18 mouse cellular contexts compared by ENCODE assay signal in the genomic region with DNA sequence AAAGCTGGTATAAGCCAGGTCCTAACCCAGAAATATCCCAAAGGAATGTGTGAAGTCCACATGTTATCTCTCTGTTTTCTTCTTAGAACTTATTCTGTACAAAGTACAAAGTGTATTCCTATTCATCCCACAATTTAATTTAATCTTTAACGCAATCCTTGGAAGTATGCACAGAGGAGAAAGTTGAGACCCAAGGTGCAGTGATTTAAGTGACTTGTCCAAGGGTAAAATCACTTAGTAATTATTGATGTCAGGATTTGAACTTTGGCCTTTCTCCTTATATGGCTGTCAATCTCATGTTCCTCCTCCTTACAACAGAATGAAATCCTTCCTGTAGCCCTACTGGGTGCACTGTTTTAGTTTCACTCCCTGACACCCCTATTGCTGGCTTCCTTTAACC.
"Had no signal": no experiment of that assay in that cellular context is flagged by ENCODE, and none has a peak within 500 bp of the region (broad histone marks: within the 10 kb centered on the region; RNA-seq: fewer than 3 reads in every experiment).

No protein-coding gene starts in this region.

- H3K4me1 ChIP-seq: midbrain, embryonic 15.5 days; neural tube, embryonic 12.5 days had no signal

- H3K4me3 ChIP-seq: limb, embryonic 15.5 days; midbrain, embryonic 12.5 days; midbrain, embryonic 15.5 days; neural tube, embryonic 12.5 days; neural tube, embryonic 15.5 days had no signal

- ATAC-seq: inflammation-experienced regulatory T-cells, adult 6 months; liver, postnatal 0 days; lung, postnatal 0 days; midbrain, embryonic 15.5 days had no signal

- H3K27ac ChIP-seq: limb, embryonic 15.5 days; liver, embryonic 14.5 days; macrophage; midbrain, embryonic 12.5 days; midbrain, embryonic 15.5 days; neural tube, embryonic 12.5 days; neural tube, embryonic 15.5 days; stomach, postnatal 0 days had no signal

- H3K36me3 ChIP-seq: limb, embryonic 15.5 days; midbrain, embryonic 12.5 days; midbrain, embryonic 15.5 days; neural tube, embryonic 12.5 days; neural tube, embryonic 15.5 days had no signal

- DNase-seq: kidney, postnatal 10 days; kidney, postnatal 4 days; left cerebral cortex, postnatal 4 days; liver, postnatal 0 days; lung, embryonic 14.5 days; right cerebral cortex, postnatal 25 days; thymus, postnatal 36 days had no signal

- H3K27me3 ChIP-seq: limb, embryonic 15.5 days; midbrain, embryonic 12.5 days; midbrain, embryonic 15.5 days; neural tube, embryonic 12.5 days; neural tube, embryonic 15.5 days had no signal

- H3K4me2 ChIP-seq: liver, embryonic 11.5 days; lung, embryonic 14.5 days; midbrain, embryonic 12.5 days; midbrain, embryonic 15.5 days; neural tube, embryonic 12.5 days; neural tube, embryonic 15.5 days had no signal

- H3K9me3 ChIP-seq: limb, embryonic 15.5 days; midbrain, embryonic 12.5 days; midbrain, embryonic 15.5 days; neural tube, embryonic 12.5 days; neural tube, embryonic 15.5 days had no signal

- H3K9ac ChIP-seq: limb, embryonic 15.5 days; liver, embryonic 14.5 days; liver, postnatal 0 days; lung, embryonic 14.5 days; midbrain, embryonic 12.5 days; midbrain, embryonic 15.5 days; neural tube, embryonic 12.5 days; neural tube, embryonic 15.5 days had no signal
